ENCODE assay signal across 12 mouse cellular contexts in the genomic region with DNA sequence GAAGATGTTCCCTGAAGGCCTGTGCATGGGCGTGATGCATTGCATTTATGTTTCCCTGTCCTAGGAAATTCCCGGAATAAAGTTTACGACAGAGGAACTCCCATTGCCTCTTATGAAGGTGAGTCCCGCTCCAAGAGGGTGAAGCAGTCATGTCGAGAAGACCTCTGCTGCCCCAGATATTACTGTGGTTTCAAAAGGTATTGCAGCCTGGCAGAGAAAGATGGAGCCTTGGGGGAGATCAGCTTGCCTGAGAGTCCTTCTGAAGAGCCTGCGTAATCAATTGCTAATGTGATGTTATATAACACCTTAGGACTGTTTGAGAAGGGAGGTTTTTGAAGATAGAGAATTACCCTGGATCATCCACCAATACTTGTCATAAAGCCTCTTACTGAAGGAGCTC.
A peak's percentile ranks its signal among the peaks of the same experiment; 100 is the strongest.
DNase-seq lines count a peak whose midpoint lies in the region; ATAC-seq and TF ChIP-seq lines count a peak whose summit lies in the region.
"Had no signal": no experiment of that assay in that cellular context is flagged by ENCODE, and none has a peak within 500 bp of the region (broad histone marks: within the 10 kb centered on the region; RNA-seq: fewer than 3 reads in every experiment).

No protein-coding gene starts in this region.

- peak; percentile 37 for DNase-seq in forebrain, embryonic 11.5 days (ENCODE audit: low spot score)
- DNase-seq in forebrain, embryonic 14.5 days (ENCODE audit: low spot score), result no peak
- DNase-seq in midbrain, embryonic 11.5 days (ENCODE audit: low spot score, missing footprints), result peak; percentile 60
- no peak for DNase-seq in midbrain, embryonic 10.5 days (ENCODE audit: low spot score)
- no peak for DNase-seq in brain, embryonic 14.5 days (ENCODE audit: low read depth)
- DNase-seq in stomach, postnatal 0 days (ENCODE audit: low spot score), result no peak
- DNase-seq in adrenal gland, postnatal 10 days, result no peak
- no peak for DNase-seq in MN1 (ENCODE audit: low spot score)

- H3K36me3 ChIP-seq in forebrain, embryonic 11.5 days (ENCODE audit: control insufficient read depth, insufficient read depth, low read length), result no peaks in the 10 kb centered on the region
- H3K36me3 ChIP-seq in forebrain, embryonic 14.5 days (ENCODE audit: control insufficient read depth, insufficient read depth, low read length), result no peaks in the 10 kb centered on the region
- H3K36me3 ChIP-seq in midbrain, embryonic 11.5 days (ENCODE audit: control insufficient read depth, insufficient read depth, low read length), result no peaks in the 10 kb centered on the region
- H3K36me3 ChIP-seq in midbrain, embryonic 10.5 days, result no peaks in the 10 kb centered on the region
- H3K36me3 ChIP-seq in stomach, postnatal 0 days (ENCODE audit: control insufficient read depth, insufficient read depth, low read length), result no peaks in the 10 kb centered on the region
- H3K36me3 ChIP-seq: heart, embryonic 13.5 days; neural tube, embryonic 15.5 days had no signal

- no peak overlapping the region for H3K4me2 ChIP-seq in forebrain, embryonic 11.5 days (ENCODE audit: low read depth, low read length, severe bottlenecking)
- H3K4me2 ChIP-seq in forebrain, embryonic 14.5 days (ENCODE audit: low read length), result no peak overlapping the region
- H3K4me2 ChIP-seq in midbrain, embryonic 11.5 days, result no peak overlapping the region
- no peak overlapping the region for H3K4me2 ChIP-seq in stomach, postnatal 0 days (replicated peaks; ENCODE audit: low read depth)
- H3K4me2 ChIP-seq: heart, embryonic 13.5 days; neural tube, embryonic 15.5 days had no signal

- H3K27me3 ChIP-seq in forebrain, embryonic 11.5 days (ENCODE audit: control insufficient read depth, insufficient read depth, low read length), result no peaks in the 10 kb centered on the region
- no peaks in the 10 kb centered on the region for H3K27me3 ChIP-seq in forebrain, embryonic 14.5 days (replicated peaks; ENCODE audit: control insufficient read depth, insufficient read depth, low read length)
- H3K27me3 ChIP-seq in midbrain, embryonic 11.5 days (ENCODE audit: control insufficient read depth, insufficient read depth, low read length), result no peaks in the 10 kb centered on the region
- no peaks in the 10 kb centered on the region for H3K27me3 ChIP-seq in midbrain, embryonic 10.5 days (ENCODE audit: low read depth, poor library complexity, severe bottlenecking)
- no peaks in the 10 kb centered on the region for H3K27me3 ChIP-seq in stomach, postnatal 0 days (ENCODE audit: control insufficient read depth, insufficient read depth, low read length)
- H3K27me3 ChIP-seq: heart, embryonic 13.5 days; neural tube, embryonic 15.5 days had no signal

- no peak overlapping the region for H3K4me3 ChIP-seq in forebrain, embryonic 11.5 days (ENCODE audit: low read depth, low read length)
- H3K4me3 ChIP-seq in forebrain, embryonic 14.5 days (ENCODE audit: low read depth, low read length), result no peak overlapping the region
- no peak overlapping the region for H3K4me3 ChIP-seq in midbrain, embryonic 11.5 days (ENCODE audit: low read depth, low read length)
- H3K4me3 ChIP-seq in midbrain, embryonic 10.5 days, result no peak overlapping the region
- no peak overlapping the region for H3K4me3 ChIP-seq in stomach, postnatal 0 days (ENCODE audit: low read depth, low read length)
- H3K4me3 ChIP-seq: heart, embryonic 13.5 days; neural tube, embryonic 15.5 days had no signal

- peak; percentile 43; the same call in 1 of the 2 replicates for TF ChIP-seq CTCF in brain, embryonic 14.5 days (IDR thresholded peaks at IDR 0.05; ENCODE audit: borderline replicate concordance, extremely low read depth, insufficient read depth, insufficient read length)
- peak; percentile 65 for TF ChIP-seq CTCF in stomach, postnatal 0 days (IDR thresholded peaks at IDR 0.05; ENCODE audit: low read depth)

- WGBS in forebrain, embryonic 11.5 days, result 72% methylated on average over 6 of the region's 6 CpGs
- 71% methylated on average over 6 of the region's 6 CpGs for whole genome bisulfite sequencing in forebrain, embryonic 14.5 days
- 70% methylated on average over 6 of the region's 6 CpGs for WGBS in midbrain, embryonic 11.5 days
- 73% methylated on average over 6 of the region's 6 CpGs for WGBS in midbrain, embryonic 10.5 days
- 69% methylated on average over 6 of the region's 6 CpGs for WGBS in stomach, postnatal 0 days

- TF ChIP-seq POLR2A in brain, embryonic 14.5 days (IDR thresholded peaks at IDR 0.05; ENCODE audit: borderline replicate concordance, extremely low read depth, insufficient read depth, insufficient read length, poor library complexity, severe bottlenecking), result no peak

- H3K9me3 ChIP-seq in forebrain, embryonic 11.5 days (ENCODE audit: control insufficient read depth, low read length), result no peaks in the 10 kb centered on the region
- no peaks in the 10 kb centered on the region for H3K9me3 ChIP-seq in forebrain, embryonic 14.5 days (replicated peaks; ENCODE audit: control insufficient read depth, low read length)
- H3K9me3 ChIP-seq in midbrain, embryonic 11.5 days (ENCODE audit: control insufficient read depth, low read length), result no peaks in the 10 kb centered on the region
- H3K9me3 ChIP-seq in midbrain, embryonic 10.5 days (replicated peaks), result no peaks in the 10 kb centered on the region
- no peaks in the 10 kb centered on the region for H3K9me3 ChIP-seq in stomach, postnatal 0 days (ENCODE audit: control insufficient read depth, low read length)
- H3K9me3 ChIP-seq: heart, embryonic 13.5 days; neural tube, embryonic 15.5 days had no signal

- no peak overlapping the region for H3K27ac ChIP-seq in forebrain, embryonic 11.5 days (ENCODE audit: low read depth, low read length)
- H3K27ac ChIP-seq in forebrain, embryonic 14.5 days (ENCODE audit: low read depth, low read length), result no peak overlapping the region
- no peak overlapping the region for H3K27ac ChIP-seq in midbrain, embryonic 11.5 days (ENCODE audit: low read depth, low read length)
- H3K27ac ChIP-seq in midbrain, embryonic 10.5 days (replicated peaks), result no peak overlapping the region
- H3K27ac ChIP-seq in stomach, postnatal 0 days (replicated peaks), result no peak overlapping the region
- H3K27ac ChIP-seq: heart, embryonic 13.5 days; macrophage; neural tube, embryonic 15.5 days had no signal

- no peak for ATAC-seq in forebrain, embryonic 11.5 days (replicated peaks; ENCODE audit: low FRiP score)
- ATAC-seq in forebrain, embryonic 14.5 days, result no peak
- ATAC-seq in midbrain, embryonic 11.5 days (ENCODE audit: low FRiP score), result no peak
- no peak for ATAC-seq in stomach, postnatal 0 days (ENCODE audit: low FRiP score, low TSS enrichment)
- ATAC-seq: intestine, embryonic 16.5 days had no signal

- TF ChIP-seq EP300 in stomach, postnatal 0 days (optimal IDR thresholded peaks at IDR 0.05), result no peak

- no peaks in the 10 kb centered on the region; the same call in 1 of the 2 replicates for H3K4me1 ChIP-seq in forebrain, embryonic 11.5 days (replicated peaks; ENCODE audit: control insufficient read depth, insufficient read depth, low read length)
- H3K4me1 ChIP-seq in forebrain, embryonic 14.5 days (ENCODE audit: control insufficient read depth, insufficient read depth, low read length), result no peaks in the 10 kb centered on the region
- H3K4me1 ChIP-seq in midbrain, embryonic 11.5 days (ENCODE audit: control insufficient read depth, insufficient read depth, low read length), result peaks cover 4% of the 10 kb centered on the region
- peaks cover 18% of the 10 kb centered on the region for H3K4me1 ChIP-seq in midbrain, embryonic 10.5 days
- no peaks in the 10 kb centered on the region for H3K4me1 ChIP-seq in stomach, postnatal 0 days (replicated peaks; ENCODE audit: control insufficient read depth, insufficient read depth)

- H3K9ac ChIP-seq in forebrain, embryonic 11.5 days (ENCODE audit: low read length), result no peak overlapping the region
- H3K9ac ChIP-seq in forebrain, embryonic 14.5 days (ENCODE audit: low read length), result no peak overlapping the region
- no peak overlapping the region for H3K9ac ChIP-seq in midbrain, embryonic 11.5 days (ENCODE audit: low read length)
- no peak overlapping the region for H3K9ac ChIP-seq in stomach, postnatal 0 days (ENCODE audit: low read length)
- H3K9ac ChIP-seq: heart, embryonic 13.5 days; neural tube, embryonic 15.5 days had no signal

Comparison
In these comparisons a context has a peak if more than half of its experiments do, and no peak if none do; other contexts are left out.
1. DNase-seq: peak in forebrain, embryonic 11.5 days (single experiment) and midbrain, embryonic 11.5 days (single experiment); none in forebrain, embryonic 14.5 days (single experiment), midbrain, embryonic 10.5 days (single experiment), brain, embryonic 14.5 days (single experiment), stomach, postnatal 0 days (single experiment), adrenal gland, postnatal 10 days (single experiment) and MN1 (single experiment).